Mouse (Mus musculus) hematopoietic stem cell, adult 5-6 weeks (primary cell): Measurements from ENCODE around the gene Galnt9. TPM values are rescaled to one million over a fixed set of nuclear protein-coding genes. Genes with fewer than 3 reads are reported as not detected.

Experiments used
- ATAC-seq, 2 experiments: fragments of 125-278 bp in 1 of 2; replicated peaks in 1 of 2; 2 replicates each; pipeline ENCODE4 v1.8.0; 2016 to 2017; ENCODE audit warnings: inconsistent platforms in 2 of 2, mild to moderate bottlenecking in 2 of 2, moderate number of reproducible peaks in 2 of 2, low read depth in 1 of 2, moderate TSS enrichment in 1 of 2; ENCODE audit not compliant: low FRiP score in 2 of 2, poor library complexity in 2 of 2, severe bottlenecking in 2 of 2, insufficient read depth in 1 of 2, low TSS enrichment in 1 of 2
- total RNA-seq: library from RNA; stranded (forward); fragments of 172-1452, 232-1000 nt; gene quantifications from 2 replicates; pipeline ENCODE4 v1.2.3, GENCODE M21; 2017

The Galnt9 gene
- total RNA-seq, 1 experiment from 2014 or later: not detected

DNA sequence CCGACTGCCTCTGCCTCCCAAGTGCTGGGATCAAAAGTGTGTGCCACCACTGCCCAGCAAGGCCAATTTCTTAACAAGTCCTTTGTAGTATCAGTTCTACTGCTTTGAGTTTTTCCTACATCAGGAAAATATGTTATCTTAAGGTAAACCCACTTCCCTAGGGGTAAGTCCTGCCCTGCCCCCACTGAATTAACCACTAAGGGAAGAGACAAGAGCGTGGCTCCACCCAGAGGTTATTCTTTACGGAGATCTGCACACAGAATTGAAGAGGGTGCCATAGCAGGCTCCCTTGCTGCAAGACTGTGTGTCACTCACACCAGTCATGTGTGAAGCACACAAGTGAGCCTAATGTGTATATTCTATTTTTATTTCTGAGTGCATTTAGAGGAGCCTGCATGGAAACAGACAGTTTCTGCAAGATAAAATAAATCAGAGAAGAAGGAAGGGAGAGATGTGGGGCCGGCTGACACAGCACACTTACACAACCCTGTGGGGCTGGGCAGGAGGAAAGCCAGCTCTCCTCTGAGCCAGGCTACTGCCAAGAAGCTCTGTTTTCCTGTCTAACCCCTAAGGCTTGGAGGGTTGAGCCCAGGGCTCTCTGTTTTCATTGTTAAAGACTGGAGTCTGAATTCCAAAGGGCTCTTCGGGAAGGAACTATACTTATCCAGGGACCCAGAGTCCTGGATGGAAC, 61.5 kb downstream of the Galnt9 start:
- ATAC-seq: 0 out of 4 replicates have a peak, but pooled peaks of 1 of the 2 experiments have one; percentile 34

DNA sequence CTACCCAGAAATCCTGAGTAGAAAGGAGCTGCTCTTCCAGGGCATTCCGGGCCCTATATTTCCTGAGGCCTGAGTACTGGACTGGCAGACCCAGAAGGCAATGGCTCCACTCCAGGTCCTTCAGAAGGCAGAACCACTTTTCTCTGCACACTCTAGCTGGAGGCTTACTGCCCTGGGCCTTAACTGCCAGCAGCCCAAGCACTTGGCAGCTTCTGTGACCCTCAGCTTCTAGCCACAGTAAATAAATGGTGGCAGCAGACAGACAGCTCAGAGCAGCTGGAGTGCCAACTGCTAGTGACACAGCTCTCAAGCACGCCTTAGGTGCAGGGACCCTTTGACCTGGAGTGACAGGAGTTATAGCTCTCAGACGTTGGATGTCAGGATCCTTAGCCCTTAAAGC, 63.6 kb downstream of the Galnt9 start:
- no peak for ATAC-seq

GRCm38 (mm10) chr5:110608336-110608735, 64.2 kb downstream of the Galnt9 start:
- ATAC-seq: no peak

DNA sequence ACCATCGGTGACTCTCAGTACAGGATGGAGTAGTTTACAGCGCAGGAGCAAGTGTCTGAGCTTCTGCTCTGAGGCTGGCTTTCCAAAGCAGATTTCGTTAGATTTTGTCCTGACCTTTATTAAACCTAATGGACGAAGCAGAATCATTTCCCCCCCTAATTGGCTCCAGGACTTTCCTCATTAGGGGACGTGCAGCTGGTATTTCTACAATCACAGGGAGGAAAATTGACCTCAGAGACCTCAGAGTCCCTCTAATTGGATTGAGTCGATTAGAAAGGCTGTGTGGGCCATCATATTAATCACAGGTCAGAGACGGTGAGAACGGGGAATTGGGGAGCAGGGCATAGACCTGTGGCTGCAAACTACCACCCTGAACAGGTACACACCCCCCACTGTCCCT, 64.8 kb downstream of the Galnt9 start:
- no peak for ATAC-seq

DNA sequence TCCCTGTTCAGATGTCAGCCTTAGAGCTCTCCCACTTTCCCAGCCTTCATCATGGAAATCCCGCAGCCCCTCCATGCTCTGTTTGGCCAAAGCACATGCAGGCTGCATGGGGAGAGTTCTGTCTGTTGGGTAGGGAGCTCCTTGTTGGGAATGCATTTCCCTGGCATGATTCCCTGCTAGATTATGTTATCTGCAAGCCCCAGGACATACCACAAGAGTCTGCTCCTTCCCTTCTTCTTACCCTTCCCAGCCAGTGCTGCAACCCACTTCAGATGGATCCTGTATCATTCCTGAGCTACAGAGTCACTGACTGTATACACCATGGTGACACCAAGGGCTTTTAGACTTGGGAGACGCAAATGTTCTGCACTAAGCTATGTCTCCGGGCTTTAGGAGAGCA, 65.3 kb downstream of the Galnt9 start:
- no peak for ATAC-seq

GRCm38 (mm10) chr5:110609868-110610267, 65.7 kb downstream of the Galnt9 start:
- ATAC-seq: no peak

DNA sequence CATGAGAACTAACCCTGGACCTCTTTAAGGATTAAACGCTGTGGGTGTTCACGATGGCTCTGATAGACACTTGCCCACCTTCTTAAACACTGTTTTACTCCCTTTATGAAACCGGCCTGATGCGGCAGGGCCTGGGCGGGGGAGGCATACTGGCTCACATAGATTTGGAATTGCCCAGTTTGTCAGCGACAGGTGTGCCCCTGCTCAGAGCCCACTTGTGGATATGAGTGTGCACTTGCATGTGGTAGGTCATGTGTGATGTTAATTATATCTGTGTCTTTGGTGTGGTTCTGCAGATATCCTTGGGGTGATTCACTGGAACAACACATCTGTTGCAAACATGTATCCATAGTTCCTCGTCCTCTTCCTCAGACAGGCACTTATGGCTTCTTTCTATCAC, 66.3 kb downstream of the Galnt9 start:
- no peak for ATAC-seq

- no peak for ATAC-seq
Observed at GRCm38 (mm10) chr5:110611435-110612158, 67.4 kb downstream of the Galnt9 start.

GRCm38 (mm10) chr5:110619226-110619625, 75.1 kb downstream of the Galnt9 start:
- ATAC-seq: no peak

DNA sequence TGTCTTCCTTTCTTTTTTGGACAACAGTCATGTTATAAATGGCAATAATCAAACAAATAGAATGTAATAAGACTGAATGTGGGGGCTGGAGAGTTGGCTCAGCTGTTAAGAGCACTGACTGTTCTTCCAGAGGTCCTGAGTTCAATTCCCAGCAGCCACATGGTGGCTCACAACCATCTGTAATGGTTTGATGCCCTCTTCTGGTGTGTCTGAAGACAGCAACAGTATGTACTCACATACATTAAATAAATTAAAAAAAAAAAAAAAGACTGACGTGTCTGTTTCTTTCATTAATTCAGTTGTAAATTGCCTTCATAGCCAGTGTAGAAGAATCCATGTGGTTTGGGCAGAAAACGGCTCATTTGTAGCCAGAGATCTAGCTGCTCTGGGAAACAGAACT, 80.2 kb downstream of the Galnt9 start:
- ATAC-seq: no peak

DNA sequence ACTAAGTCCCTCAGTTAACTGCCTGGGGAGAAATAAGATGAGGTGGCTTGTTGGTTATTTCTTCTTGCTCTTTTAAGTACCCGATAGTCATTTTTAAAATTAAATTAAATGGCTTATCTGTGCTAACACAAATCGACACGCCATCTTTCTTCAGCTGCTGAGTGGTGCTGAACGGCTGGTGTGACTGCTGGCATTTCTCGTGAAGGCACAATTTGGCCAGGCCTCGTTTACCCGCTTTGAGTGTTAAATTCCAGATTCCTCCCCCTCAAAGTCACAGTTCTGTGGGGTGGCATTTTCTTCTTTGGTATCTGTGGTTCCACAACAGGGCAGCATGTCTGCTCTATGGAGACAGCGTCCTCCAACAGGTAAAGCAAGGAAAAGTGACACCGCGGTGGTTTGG, 83.2 kb downstream of the Galnt9 start:
- no peak for ATAC-seq

DNA sequence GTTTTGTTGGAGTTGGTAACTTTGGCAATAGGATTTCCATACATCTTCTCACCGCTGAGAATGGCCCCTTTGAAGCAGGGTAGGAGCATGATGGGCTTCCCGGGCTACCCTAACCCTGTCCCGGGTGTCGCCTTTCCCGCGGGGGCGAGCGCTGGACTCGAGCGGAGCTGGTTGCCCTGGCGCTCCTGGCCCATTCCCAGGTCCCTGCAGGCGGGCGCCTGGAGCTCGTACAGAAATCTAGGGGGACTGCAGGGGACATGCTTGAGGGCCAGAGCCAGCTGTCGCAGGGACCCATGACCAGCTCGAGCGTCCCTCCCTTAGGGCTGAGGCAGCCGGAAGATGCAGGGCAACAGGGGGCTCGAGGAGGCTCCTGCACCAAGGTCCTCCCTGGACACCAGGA, 84.0 kb downstream of the Galnt9 start:
- no peak for ATAC-seq

- no peak for ATAC-seq
Observed at GRCm38 (mm10) chr5:110629525-110630120, 85.5 kb downstream of the Galnt9 start.

- peak; percentile 61 to 68 for ATAC-seq
Observed at GRCm38 (mm10) chr5:110635951-110636707, 92.0 kb downstream of the Galnt9 start.

DNA sequence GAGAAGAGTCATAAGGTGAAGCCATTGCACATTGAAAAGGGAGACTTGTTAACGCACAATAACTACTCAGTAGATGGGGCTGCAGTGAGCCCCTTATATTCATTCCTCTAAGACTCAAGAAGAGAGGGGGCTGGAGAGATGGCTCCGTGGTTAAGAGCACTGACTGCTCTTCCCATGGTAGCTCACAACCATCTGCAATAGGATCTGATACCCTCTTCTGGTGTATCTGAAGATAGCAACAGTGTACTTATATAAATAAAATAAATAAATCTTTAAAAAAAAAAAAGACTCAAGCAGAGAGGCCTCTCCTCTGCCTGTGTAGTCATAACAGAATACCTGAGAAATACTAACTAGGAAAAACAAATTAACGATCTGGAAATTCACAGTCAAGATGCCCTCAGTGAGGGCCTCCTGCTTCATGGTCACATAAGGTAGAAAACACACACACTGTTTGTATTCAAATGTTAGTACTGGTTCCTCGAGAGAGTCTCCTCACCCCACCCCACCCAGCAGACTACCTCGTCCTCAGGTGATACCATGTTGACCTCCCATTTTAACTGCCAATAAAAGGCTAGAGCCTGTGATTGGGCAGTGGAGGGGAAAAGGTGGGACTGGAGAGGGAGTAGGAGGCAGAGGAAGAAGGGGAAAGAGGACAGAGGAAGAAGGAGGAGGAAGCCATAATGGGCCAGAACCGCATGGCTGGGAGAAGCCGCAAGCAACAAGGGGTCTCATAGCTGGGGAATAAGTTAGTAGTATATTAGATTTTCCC, 94.3 kb downstream of the Galnt9 start:
- ATAC-seq: no peak

GRCm38 (mm10) chr5:110639459-110639858, 95.3 kb downstream of the Galnt9 start:
- peak; percentile 66 to 80 for ATAC-seq

DNA sequence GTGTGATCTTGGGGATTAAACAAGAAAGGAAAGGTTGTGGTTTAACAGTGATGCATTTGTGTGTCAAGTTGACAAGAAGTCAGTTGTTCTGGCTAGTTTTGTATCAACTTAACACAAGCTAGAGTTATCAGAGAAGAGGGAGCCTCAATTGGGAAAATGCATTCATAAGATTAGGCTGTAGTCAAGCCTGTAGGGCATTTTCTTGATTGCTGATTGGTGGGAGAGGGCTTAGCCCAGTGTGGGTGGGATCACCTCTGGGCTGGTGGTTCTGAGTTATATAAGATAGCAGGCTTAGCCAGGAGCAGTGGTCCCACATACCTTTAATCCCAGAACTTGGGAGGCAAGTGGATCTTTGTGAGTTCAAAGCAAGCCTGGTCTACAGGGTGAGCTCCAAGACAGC, 102.2 kb downstream of the Galnt9 start:
- ATAC-seq: no peak
